Mouse (Mus musculus) layer of hippocampus, adult 2 months (tissue): ENCODE measurements at regions not wholly inside any gene's neighbourhood (a gene's known extent, or its start where the extent isn't known, plus 50 kb on each side); places are given as distances from the start of the nearest gene placed in this dataset.

ENCODE experiments used
- DNase-seq, 2 experiments: peaks; one replicate each; pipeline ENCODE4 v3.0.0; 2022; ENCODE audit warnings: low spot score in 2 of 2
- H3K27ac ChIP-seq: fragments of 200-600 bp; 2 replicates; pipeline ENCODE4 v1.8.1; 2022
- H3K4me3 ChIP-seq: fragments of 200-600 bp; 2 replicates; pipeline ENCODE4 v1.8.1; 2022; ENCODE audit warnings: mild to moderate bottlenecking
- CTCF ChIP-seq: fragments of 200-600 bp; conservative IDR thresholded peaks from 2 replicates; pipeline ENCODE4 v1.8.1; 2022; ENCODE audit warnings: antibody characterized with exemption, mild to moderate bottlenecking, moderate library complexity

DNA sequence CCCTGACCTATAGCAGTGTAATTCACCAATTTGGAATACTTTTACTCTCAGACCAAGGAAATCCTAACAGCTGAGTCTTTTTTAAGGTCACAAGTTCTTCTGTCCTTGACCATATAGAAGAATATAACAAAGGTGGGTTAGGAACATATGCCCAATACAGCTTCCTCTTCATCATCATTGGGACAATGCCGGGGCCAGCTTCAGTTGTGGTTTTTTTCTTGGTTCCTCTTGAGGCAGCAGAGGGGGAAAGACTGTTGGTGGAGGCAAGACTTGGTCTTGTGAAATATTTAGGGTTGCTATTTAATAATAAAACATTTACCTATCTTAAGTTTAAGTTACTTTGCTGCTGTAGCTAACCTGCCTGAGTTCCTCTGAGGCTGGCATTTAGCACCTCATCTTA lies 144.8 kb upstream of the Htr1f start:
- no peak overlapping the region for H3K4me3 ChIP-seq
- no peak for TF ChIP-seq CTCF
- no peak for DNase-seq
- H3K27ac ChIP-seq = no peak overlapping the region

DNA sequence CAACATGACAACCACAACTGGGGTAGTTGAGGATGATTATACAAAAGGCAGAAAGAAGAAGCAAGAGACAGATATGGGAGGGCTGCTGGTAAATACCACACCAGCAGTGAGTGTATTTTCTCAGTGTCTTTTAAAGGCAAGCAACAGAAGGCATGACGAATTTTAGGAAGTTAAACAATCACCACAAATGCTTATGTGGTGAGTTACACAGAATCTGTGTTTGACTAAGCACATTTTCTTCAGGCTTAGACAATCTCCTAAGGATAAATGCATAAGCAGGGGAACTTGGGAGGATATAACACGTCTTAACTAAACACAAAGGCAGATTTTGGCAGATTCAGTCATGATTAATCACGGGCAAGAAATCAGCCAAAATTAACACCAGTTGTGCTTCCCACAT lies 141.8 kb upstream of the Htr1f start:
- DNase-seq = peak in 1 of 2 experiments; percentile 16
- no peak overlapping the region for H3K27ac ChIP-seq
- H3K4me3 ChIP-seq = no peak overlapping the region
- no peak for TF ChIP-seq CTCF

DNA sequence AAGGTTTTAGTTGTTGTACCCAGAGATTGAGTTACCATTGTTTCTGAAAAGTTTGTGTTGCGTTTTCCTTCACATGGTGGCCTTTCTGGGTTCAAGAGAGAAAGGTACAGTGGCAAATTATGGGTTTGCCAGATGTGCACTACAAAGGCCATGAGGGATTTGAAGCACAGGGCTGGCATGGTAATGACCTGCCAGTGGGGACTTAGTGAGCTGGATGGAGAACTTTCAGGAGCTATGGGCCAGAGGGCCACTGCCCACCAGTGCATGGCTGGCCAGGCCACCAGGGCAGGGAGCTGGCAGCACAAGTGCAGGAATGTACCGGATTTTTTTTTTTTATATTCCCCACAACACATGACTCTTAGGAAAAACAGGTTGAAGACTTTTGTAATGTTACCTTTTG lies 128.8 kb upstream of the Htr1f start:
- TF ChIP-seq CTCF = no peak

DNA sequence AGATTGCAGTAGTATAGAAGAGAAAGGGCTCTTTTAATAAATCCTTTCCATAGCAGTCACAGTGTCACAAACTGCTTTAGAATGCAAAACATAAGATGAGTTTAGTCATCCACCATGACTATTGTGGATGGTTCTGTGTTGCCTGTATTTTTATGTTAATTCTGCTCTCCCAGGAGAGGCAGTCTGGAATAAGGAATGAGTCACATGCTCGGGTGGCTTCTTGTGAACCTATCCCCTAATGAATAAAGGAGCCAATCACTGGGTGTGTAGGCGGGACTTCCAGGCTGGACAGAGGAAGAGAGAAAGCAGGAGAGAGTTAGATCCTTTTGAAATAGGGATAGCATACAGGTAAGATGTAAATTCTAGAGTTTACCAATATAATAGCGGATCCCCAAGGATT lies 128.3 kb upstream of the Htr1f start:
- Histone ChIP-seq H3K4me3 (no peak overlapping the region), H3K27ac (no peak overlapping the region)
- DNase-seq = no peak
- no peak for TF ChIP-seq CTCF

More for the DNA sequence above, 128.8 kb upstream of the Htr1f start:
- Histone ChIP-seq H3K27ac (no peak overlapping the region), H3K4me3 (no peak overlapping the region)
- DNase-seq = no peak

DNA sequence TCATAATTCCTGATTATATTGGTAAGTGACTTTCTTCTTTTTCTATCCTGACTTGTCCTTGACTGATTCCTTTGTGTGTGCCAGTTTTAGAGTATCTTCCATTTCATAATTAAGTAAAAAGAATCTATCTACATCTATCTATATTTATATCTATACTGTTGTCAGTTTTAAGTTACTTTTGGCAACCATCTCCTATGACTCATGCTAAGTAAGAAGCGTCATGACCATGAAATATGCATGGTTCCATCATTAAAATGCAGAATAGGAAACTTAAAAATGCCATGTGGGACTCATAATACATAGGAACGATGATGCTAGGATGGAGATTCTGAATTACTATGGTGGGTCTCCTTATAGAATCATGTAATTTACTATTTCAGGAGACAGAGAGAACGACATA lies 113.8 kb upstream of the Htr1f start:
- Histone ChIP-seq H3K4me3 (no peak overlapping the region), H3K27ac (no peak overlapping the region)
- DNase-seq = no peak
- TF ChIP-seq CTCF = no peak

DNA sequence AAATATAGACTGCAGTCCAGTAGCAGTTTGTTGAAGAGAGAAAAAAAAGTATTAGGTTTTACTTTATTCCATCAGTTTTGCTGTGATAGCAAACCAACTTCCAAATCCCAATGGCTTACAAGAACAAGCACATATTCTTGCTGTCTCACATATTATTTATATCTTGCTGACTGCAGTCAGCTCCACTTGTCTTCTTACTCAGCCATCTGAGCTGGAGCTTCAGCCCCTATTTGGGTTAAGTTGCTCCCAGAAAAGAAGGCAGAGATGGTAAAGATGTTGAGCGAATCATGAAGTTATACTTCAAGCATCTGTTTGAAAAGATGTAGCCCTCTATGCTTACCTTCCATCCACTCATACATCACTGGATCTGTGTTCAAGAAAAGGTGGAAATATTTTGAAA lies 106.7 kb upstream of the Htr1f start:
- Histone ChIP-seq H3K4me3 (no peak overlapping the region), H3K27ac (no peak overlapping the region)
- TF ChIP-seq CTCF = no peak
- DNase-seq = no peak

DNA sequence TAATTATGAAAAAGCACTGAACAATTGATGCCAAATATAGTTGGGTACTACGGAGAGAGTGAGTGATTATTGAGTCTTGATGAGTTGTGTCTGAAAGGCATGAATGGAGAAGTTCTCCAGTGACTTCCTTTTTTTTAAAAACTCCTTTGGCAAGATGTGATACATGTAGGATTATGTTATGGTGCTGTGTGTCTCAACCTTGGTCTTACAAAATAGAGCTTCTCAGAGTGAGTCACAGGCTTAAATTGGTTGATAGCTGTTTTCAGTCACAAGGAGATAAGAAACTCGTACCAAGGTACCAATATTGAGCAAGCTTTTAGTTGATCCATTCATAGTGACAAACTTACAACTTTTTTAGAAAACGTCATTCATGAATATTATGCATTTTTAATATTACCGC lies 95.7 kb upstream of the Htr1f start:
- H3K27ac ChIP-seq = no peak overlapping the region
- H3K4me3 ChIP-seq = no peak overlapping the region
- DNase-seq = no peak
- no peak for TF ChIP-seq CTCF

DNA sequence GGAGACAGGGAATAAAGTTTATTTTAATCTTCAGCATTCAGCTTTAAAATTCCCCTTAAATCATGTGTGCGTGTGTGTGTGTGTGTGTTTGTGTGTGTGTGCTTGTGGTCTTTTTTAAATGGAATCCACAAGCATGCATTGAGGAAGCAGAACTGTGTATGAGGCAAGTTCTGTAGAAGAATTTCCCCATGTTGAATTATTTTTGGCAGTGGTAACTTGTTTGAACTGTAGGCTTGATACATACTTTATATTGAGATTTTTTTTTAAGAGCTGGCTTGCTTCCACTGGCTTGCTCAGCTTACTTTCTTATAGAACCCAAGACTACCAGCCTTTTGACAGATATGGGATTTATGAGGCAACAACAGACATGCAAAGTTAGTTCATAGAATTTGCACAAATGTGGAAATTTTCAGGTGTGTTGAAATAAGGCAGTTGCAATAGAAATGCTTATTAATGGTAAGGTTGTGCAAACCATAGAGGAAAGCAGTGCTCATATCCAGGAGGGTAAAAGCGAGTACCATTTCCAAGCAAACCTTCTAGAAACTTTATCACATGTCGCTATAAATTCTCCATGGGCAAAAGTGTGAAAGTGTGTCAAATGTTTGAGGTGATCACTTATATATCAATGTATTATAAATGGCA lies 91.7 kb upstream of the Htr1f start:
- Histone ChIP-seq H3K27ac (no peak overlapping the region), H3K4me3 (no peak overlapping the region)
- TF ChIP-seq CTCF = no peak
- DNase-seq = no peak

DNA sequence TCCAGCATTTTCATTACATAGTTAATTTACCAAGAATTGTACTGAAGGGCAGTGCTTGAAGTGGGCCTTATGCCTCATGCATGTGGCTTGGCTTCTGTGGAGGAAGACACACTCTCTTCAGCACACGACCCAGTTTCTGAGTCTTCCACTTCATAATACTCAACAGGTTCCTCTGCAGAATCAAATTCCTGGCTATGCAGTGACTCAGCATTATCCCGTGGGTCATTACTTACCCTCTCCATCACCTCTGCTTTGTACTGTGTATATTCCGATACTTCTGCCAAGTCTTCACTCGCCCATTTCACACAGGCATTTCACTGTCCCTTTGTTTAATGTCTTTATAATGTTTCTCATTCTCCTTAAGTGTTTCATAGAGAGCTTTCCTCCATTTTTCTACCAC lies 90.1 kb upstream of the Htr1f start:
- no peak for TF ChIP-seq CTCF
- DNase-seq = no peak
- Histone ChIP-seq H3K27ac (no peak overlapping the region), H3K4me3 (no peak overlapping the region)

DNA sequence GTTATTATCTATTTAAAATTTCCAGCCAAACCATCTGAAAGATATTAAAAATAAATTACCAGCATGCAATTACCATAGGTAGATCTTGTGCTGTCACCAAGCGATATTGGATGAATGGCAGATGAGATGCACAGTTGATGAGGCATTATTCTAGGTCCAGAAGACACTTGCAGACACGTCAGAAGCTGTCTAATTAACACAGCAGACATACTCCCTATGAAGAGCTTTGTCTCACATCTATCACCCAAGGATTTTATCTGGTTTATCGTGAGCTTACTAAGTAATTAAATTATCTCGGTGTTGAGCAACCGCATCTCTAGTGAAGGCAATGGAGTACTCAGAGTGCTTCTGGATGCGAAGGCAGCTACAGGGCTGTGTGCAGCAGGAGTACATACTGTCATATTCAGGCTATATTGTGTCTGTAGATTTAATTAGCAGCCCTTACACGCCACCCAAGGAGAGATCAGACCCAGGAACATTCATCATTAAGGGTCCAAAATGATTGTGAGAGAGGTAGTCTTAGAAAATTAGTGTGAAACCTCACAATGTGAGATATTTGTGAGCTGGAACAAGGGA lies 86.0 kb upstream of the Htr1f start:
- H3K27ac ChIP-seq = no peak overlapping the region
- no peak overlapping the region for H3K4me3 ChIP-seq
- DNase-seq = no peak
- TF ChIP-seq CTCF = no peak

DNA sequence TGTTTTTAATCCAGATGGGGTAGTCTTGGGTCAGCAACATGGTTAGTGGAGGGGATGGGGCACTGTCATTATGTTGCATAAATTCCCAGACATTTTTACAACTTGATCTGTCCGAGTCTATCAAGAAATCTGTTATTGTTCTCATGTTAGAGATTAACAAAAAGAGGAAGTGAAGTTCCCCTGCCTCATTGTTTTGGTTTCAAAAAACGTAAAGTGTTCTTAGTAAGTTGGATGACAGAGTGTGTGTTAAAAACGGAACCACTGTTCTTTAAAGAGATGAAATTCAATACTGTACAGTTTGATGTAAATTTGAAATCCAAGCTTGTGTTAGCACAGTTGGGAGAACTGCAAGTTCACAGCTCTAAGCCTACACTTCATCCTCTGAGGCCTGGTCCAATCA lies 68.9 kb upstream of the Htr1f start:
- no peak for TF ChIP-seq CTCF
- no peak overlapping the region for H3K27ac ChIP-seq
- H3K4me3 ChIP-seq = no peak overlapping the region
- DNase-seq = no peak

DNA sequence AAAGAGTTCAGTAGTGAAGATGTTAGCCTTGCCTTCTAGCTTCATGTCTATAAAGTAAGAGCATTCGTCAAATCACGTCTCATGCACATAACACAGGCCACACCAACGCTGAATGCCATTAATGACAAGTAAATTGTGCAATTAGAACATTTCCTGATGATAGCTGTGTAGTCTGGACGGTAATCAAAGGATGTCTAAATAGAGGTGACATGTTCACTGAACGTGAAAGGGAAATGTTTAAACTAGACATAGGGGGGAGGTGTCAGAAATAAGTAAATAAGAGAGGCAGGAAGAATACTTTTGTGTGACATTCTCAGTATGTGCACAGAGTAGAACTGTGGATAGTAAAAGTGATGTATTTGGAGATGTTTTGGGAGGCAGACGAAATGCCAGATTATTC lies 61.5 kb upstream of the Htr1f start:
- no peak overlapping the region for H3K4me3 ChIP-seq
- DNase-seq = no peak
- no peak overlapping the region for H3K27ac ChIP-seq
- no peak for TF ChIP-seq CTCF

DNA sequence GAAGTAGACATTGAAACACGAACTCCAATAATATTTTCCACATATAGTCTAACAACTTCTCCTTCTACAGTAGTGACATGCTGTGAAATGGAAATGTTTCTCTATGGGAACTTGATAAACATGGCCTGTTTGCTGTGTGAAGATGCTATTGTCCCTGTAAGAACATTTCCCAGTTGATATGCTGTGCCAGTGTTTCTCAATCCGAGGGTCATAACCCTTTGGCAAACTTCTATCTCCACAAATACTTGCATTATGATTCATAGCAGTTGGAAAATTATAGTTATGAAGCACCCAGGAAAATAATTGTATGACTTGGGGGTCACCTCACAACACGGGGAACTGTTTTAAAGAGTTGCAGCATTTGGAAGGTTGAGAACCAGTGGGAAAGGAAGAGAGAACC lies 57.1 kb upstream of the Htr1f start:
- Histone ChIP-seq H3K27ac (no peak overlapping the region), H3K4me3 (no peak overlapping the region)
- no peak for DNase-seq
- TF ChIP-seq CTCF = no peak

DNA sequence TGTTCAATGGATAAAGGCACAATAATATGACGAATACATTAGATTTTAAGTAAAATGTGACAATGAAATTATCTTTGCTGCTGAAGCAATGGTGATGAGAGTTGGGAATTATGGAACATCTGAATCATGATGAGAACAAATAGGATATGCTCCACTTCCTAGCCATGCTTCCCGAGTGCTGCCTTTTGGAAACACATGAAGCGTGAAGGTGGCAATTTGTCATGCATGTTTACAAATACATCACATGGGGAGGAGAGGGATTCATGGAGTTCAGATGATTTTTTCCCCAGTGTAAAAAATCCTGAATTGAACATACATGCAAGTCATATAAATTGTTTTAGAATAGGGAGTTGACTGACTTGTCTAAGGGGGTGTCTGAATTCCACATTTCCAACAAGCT lies 54.6 kb upstream of the Htr1f start:
- no peak for DNase-seq
- no peak overlapping the region for H3K27ac ChIP-seq
- no peak overlapping the region for H3K4me3 ChIP-seq
- no peak for TF ChIP-seq CTCF
